Mouse (Mus musculus) lung, embryonic 14.5 days (tissue): Measurements from ENCODE around the gene Cilp. TPM values are rescaled to one million over a fixed set of nuclear protein-coding genes. Genes with fewer than 3 reads are reported as not detected.
"Not testable (repeated sequence)": the region's sequence is repeated elsewhere in the genome, so short reads cannot be mapped to it uniquely, and the experiment has no call there.

ENCODE experiments used
- ATAC-seq: fragments of 200-750 bp; cut with Nextera tagmentation; 2 replicates; pipeline ENCODE4 v1.8.0; 2017; ENCODE audit warnings: mild to moderate bottlenecking, moderate TSS enrichment, moderate library complexity; ENCODE audit not compliant: insufficient read depth
- DNase-seq: peaks from one replicate; pipeline ENCODE4 v3.0.0-alpha.2; 2015
- H3K27ac ChIP-seq: fragments of 300-500 bp; sonication (generic); 2 replicates; pipeline ENCODE4 v1.5.1; 2014; ENCODE audit warnings: low read depth, mild to moderate bottlenecking, moderate library complexity
- H3K27me3 ChIP-seq: fragments of 300-500 bp; sonication (generic); 2 replicates; pipeline ENCODE4 v1.6.1; 2014; ENCODE audit warnings: low read length, control low read depth; ENCODE audit not compliant: insufficient read depth
- H3K36me3 ChIP-seq: fragments of 300-500 bp; sonication (generic); 2 replicates; pipeline ENCODE4 v1.6.1; 2014; ENCODE audit warnings: control low read depth; ENCODE audit not compliant: insufficient read depth
- H3K4me1 ChIP-seq: fragments of 300-500 bp; sonication (generic); 2 replicates; pipeline ENCODE4 v1.6.1; 2014; ENCODE audit warnings: antibody characterized with exemption, control low read depth; ENCODE audit not compliant: insufficient read depth
- H3K4me2 ChIP-seq: fragments of 300-500 bp; sonication (generic); 2 replicates; pipeline ENCODE4 v1.6.1; 2014; ENCODE audit warnings: mild to moderate bottlenecking
- H3K4me3 ChIP-seq: fragments of 300-500 bp; sonication (generic); 2 replicates; pipeline ENCODE4 v1.5.1; 2014; ENCODE audit warnings: low read depth, low read length
- H3K9ac ChIP-seq: fragments of 300-500 bp; sonication (generic); 2 replicates; pipeline ENCODE4 v1.6.1; 2014
- H3K9me3 ChIP-seq: fragments of 300-500 bp; sonication (generic); 2 replicates; pipeline ENCODE4 v1.6.1; 2016; ENCODE audit warnings: low read depth, low read length, control low read depth
- CTCF ChIP-seq: IDR thresholded peaks from 2 replicates; pipeline ENCODE4 v1.5.1; 2016; ENCODE audit warnings: antibody characterized with exemption, low read depth
- WGBS: fragments of 180-500 bp; shearing (Covaris S2); extraction: QIAGEN DNeasy Blood & Tissue Kit; methylation state at CpG from one replicate; pipeline ENCODE4 v1.1.7; 2014; 5-methylcytosine and 5-hydroxymethylcytosine counted together
- polyA plus RNA-seq: library from polyadenylated mRNA; unstranded; fragments of >200 nt; fragmentation: Nextera tagmentation; extraction: Ambion mirVana; gene quantifications from 2 replicates; pipeline ENCODE4 v1.2.1, GENCODE M21; 2014

The Cilp gene
- polyA plus RNA-seq, 1 experiment from 2014 or later, result not detected

GRCm38 (mm10) chr9:65281536-65282151 is 16.7 kb downstream of the Cilp start:
- Histone ChIP-seq H3K36me3 (no peaks in the 10 kb centered on the region), H3K27me3 (no peaks in the 10 kb centered on the region), H3K9me3 (no peaks in the 10 kb centered on the region), H3K9ac (no peak overlapping the region), H3K27ac (no peak overlapping the region), H3K4me2 (no peak overlapping the region), H3K4me3 (no peak overlapping the region), H3K4me1 (no peaks in the 10 kb centered on the region)
- TF ChIP-seq CTCF, result no peak
- DNase-seq (peak; percentile 6), ATAC-seq (no peak)
- 66% methylated on average over 5 of the region's 5 CpGs for WGBS

DNA sequence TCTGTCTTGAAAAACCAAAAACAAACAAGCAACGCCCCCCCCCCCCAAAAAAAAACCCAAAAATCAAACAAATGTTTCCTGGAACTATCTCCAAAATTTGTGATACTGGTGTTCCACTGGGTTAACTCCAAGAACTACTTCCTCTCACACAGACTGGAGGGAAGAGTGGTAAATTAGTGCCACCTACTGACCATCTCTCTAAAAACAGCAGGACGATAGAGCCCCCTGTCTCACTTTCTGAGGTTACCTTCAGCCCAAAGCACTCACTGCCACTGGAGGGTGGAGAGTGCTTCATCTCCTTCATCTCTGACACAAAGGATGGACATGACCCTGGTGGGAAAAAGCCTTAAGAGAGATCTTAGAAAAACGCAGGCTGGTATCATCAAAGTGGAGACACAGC is 18.3 kb downstream of the Cilp start:
- Histone ChIP-seq H3K27me3 (no peaks in the 10 kb centered on the region), H3K4me3 (no peak overlapping the region), H3K36me3 (no peaks in the 10 kb centered on the region), H3K27ac (no peak overlapping the region), H3K9ac (no peak overlapping the region), H3K4me2 (no peak overlapping the region), H3K4me1 (no peaks in the 10 kb centered on the region), H3K9me3 (no peaks in the 10 kb centered on the region)
- DNase-seq, result peak; percentile 86
- peak; percentile 79 for TF ChIP-seq CTCF
- WGBS, result 1% methylated on average over 3 of the region's 3 CpGs
- ATAC-seq, result no peak

DNA sequence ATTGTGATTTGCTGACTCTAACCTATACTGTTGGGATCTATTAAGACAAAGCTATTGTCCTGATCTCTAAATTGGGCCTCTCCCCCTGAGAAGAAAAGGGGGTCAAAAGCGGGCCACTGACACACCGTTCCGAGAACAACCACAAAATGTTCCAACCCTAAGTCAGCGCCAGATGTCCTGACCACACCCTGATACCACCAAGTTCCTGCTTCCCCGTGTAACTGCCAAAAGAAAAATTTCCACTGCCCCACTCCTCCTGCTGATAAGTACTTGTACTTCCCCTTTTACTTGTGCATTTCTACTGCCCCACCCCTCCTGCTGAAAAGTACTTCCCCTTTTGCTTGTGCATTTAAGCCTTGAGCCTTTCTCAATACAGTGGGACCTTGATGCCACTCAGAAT is 23.3 kb downstream of the Cilp start:
- DNase-seq, H3K27me3 ChIP-seq, ATAC-seq, H3K27ac ChIP-seq, H3K9me3 ChIP-seq, H3K4me3 ChIP-seq, H3K4me2 ChIP-seq, H3K9ac ChIP-seq, H3K36me3 ChIP-seq, H3K4me1 ChIP-seq: not testable (repeated sequence)
- 73% methylated on average over 5 of the region's 5 CpGs for WGBS

GRCm38 (mm10) chr9:65289988-65290387 is 25.0 kb downstream of the Cilp start:
- H3K9me3 ChIP-seq, result no peaks in the 10 kb centered on the region
- no peak overlapping the region for H3K27ac ChIP-seq
- no peak overlapping the region for H3K9ac ChIP-seq
- no peaks in the 10 kb centered on the region for H3K36me3 ChIP-seq
- ATAC-seq (no peak), DNase-seq (no peak)
- no peak overlapping the region for H3K4me2 ChIP-seq
- H3K4me1 ChIP-seq, result no peaks in the 10 kb centered on the region
- TF ChIP-seq CTCF, result no peak
- H3K27me3 ChIP-seq, result no peaks in the 10 kb centered on the region
- WGBS, result 91% methylated on average over 4 of the region's 4 CpGs
- no peak overlapping the region for H3K4me3 ChIP-seq

GRCm38 (mm10) chr9:65292421-65292820 is 27.4 kb downstream of the Cilp start:
- ATAC-seq (no peak), DNase-seq (no peak)
- H3K27me3 ChIP-seq, result no peaks in the 10 kb centered on the region
- H3K4me1 ChIP-seq, result no peaks in the 10 kb centered on the region
- no peak overlapping the region for H3K27ac ChIP-seq
- H3K36me3 ChIP-seq, result peaks cover 10% of the 10 kb centered on the region
- no peak overlapping the region for H3K4me2 ChIP-seq
- no peak for TF ChIP-seq CTCF
- H3K9ac ChIP-seq, result no peak overlapping the region
- 86% methylated on average over 3 of the region's 3 CpGs for WGBS
- no peak overlapping the region for H3K4me3 ChIP-seq
- H3K9me3 ChIP-seq, result no peaks in the 10 kb centered on the region

DNA sequence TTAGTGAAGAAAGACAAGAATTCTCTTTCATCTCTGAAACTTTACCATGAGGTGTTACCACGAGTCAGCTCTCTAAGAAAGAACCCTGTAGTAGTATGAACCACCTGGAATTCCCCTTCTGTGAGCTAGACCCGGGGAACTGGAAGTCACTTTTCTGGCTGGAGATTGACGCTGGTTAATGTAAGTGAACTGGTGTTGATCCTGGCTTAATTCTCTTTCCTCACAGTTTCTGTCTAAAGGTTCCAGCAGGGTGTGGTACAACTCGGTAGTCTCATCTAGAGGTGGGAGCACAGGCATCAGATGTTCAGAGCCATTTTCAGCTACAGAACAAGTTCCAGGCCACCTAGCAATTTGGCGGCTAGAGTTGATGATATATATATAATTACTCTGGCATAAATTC is 28.1 kb downstream of the Cilp start:
- H3K27ac ChIP-seq, result peak overlapping the region; percentile 85
- no peaks in the 10 kb centered on the region for H3K9me3 ChIP-seq
- peak overlapping the region; percentile 94 for H3K4me3 ChIP-seq
- TF ChIP-seq CTCF, result no peak
- 0 out of 2 replicates have a peak, but pooled peaks have one; percentile 7 for ATAC-seq
- H3K4me2 ChIP-seq, result peak overlapping the region; percentile 80
- no peaks in the 10 kb centered on the region for H3K27me3 ChIP-seq
- WGBS, result 14% methylated on average over 5 of the region's 5 CpGs
- peaks cover 13% of the 10 kb centered on the region for H3K36me3 ChIP-seq
- no peak for DNase-seq
- peak overlapping the region; percentile 75 for H3K9ac ChIP-seq
- no peaks in the 10 kb centered on the region for H3K4me1 ChIP-seq

DNA sequence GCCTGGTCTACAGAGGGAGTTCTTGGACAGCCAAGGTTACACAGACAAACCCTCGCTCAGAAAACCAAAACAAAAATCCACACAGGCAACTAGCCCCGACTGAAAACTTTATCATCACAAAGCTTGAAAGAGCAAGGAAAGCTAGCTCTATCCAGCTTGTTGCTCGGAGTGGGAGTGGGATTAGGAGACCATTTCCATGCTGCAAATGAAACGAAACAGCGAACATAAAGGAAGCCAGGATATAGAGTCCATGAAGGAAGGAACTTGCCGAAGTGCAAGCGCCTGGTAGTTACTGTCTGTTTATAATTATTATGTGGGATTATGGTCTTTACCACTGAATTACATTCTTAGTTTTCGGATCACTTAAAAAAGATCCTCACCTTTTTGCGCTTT is 28.6 kb downstream of the Cilp start:
- under 1% methylated on average over 9 of the region's 9 CpGs for WGBS
- Histone ChIP-seq H3K9me3 (no peaks in the 10 kb centered on the region), H3K4me3 (peak overlapping the region; percentile 94), H3K4me2 (peak overlapping the region; percentile 80), H3K9ac (peak overlapping the region; percentile 75), H3K27ac (peak overlapping the region; percentile 85), H3K27me3 (no peaks in the 10 kb centered on the region), H3K36me3 (peaks cover 13% of the 10 kb centered on the region), H3K4me1 (no peaks in the 10 kb centered on the region)
- DNase-seq, result peak; percentile 40
- TF ChIP-seq CTCF, result no peak
- ATAC-seq, result peak; percentile 35; the same call in 1 of the 2 replicates
